Mouse (Mus musculus) embryo, embryonic 10 days (tissue): Measurements from ENCODE around the gene Filip1.

Experiments
- DNase-seq: peaks from one replicate; pipeline ENCODE4 v3.0.0-alpha.2; 2015; ENCODE audit warnings: low spot score

Filip1 gene

GRCm38 (mm10) chr9:79765329-79765728, 247.3 kb downstream of the Filip1 start:
- DNase-seq: no peak
